Mouse (Mus musculus): ENCODE measurements around the gene Gm3488. TPM values are rescaled to one million over a fixed set of nuclear protein-coding genes. Genes with fewer than 3 reads are reported as not detected.
"Not testable (repeated sequence)": the region's sequence is repeated elsewhere in the genome, so short reads cannot be mapped to it uniquely, and the experiment has no call there.

Gene Gm3488
- 1 to 10 TPM; 3.9 to 4.1 TPM for total RNA-seq (2021)
- long read RNA-seq, partial matches to known transcripts: 0 of 2 reads
- long read RNA-seq, other reads (novel, unspliced or antisense): 2 of 2 reads

DNA sequence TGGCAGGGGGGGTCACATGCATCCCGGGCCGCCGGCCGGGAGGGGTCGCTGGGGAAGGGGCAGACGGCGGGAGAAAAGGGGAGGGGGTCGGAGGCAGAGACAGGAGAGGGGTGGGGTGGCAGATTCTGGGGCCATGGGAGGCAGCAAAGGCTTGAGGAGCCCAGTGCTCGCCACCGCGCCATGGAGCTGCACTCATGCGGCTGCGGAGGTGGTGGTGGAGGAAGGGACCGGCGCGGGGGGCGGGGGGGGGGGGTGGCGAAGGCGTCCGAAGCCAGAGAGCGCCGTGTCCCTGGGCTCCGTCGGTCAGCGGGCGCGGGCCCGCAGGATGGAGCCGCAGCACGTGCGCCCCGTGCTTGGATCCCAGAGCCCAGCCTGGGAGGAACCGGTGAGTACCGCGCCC, at the start of gene Gm3488:
TSS of gene Gm3488 (plus strand) at position 301 of the 400 bp plus-strand sequence.
- not testable (repeated sequence) for DNase-seq (ENCODE audit: low spot score in 2 of 2)

DNA sequence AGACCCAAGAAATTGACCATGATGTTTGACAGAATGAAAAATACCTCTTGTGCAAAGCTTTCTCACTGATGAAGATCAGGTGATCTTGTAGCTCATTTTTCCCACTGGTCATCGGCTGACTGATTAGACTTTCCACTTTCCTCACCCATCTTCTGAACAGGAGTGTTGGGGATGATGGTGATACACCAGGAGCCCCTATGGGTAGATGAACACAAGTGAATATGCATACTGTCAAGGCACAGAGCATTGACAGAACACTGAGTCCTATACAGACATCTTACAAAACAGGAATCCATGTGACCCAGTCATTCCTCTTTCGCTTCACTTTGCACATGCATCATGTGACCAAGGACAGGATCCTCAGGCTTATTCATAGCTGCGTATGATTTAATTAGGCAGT, 46.1 kb upstream of the Gm3488 start, which contains the start of gene Gm3194:
TSS of gene Gm3194 (minus strand) at position 101 of the 400 bp plus-strand sequence.
- DNase-seq (ENCODE audit: low spot score in 2 of 2): not testable (repeated sequence)

GRCm38 (mm10) chr14:5460469-5460868, 41.0 kb upstream of the Gm3488 start:
- DNase-seq (ENCODE audit: low spot score in 2 of 2): not testable (repeated sequence)

DNA sequence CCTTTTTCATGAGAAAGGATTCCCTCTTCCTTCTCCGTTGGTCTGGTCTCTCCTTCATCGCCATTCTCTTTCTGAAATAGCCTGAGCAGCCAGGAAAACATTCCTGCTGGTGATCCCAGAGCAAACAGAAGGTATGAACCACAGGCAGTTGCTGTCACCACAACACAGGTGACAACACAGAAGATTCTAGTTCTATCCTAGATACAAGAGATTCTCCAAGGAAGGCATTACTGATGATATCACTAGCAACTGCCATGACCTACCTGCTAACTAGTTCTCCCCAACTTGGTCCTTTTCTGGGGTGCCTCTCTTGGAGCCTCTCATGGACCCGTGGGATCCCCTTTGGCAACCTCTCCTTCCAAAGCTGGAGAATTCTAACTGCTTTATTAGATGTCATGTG, 23.7 kb upstream of the Gm3488 start, which contains the start of gene Gm8246:
TSS of gene Gm8246 (minus strand) at position 101 of the 400 bp plus-strand sequence.
- not testable (repeated sequence) for DNase-seq (ENCODE audit: low spot score in 2 of 2)

DNA sequence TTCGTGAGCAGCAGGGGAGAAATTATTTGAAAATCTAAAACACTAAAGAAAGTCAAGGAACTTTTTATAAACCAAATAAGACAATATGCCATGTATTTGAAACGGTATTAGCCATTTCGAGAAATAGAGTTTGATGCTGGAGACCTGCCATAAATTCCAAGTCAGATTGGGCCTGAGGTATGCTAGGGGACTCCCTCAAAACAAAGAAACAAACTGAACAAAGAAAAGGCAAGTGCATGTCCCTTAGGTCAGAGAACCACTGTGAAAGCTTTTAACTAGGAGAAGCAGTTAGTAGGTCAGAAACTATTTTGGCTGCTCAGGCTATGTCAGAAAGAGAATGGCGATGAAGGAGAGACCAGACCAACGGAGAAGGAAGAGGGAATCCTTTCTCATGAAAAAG, 17.6 kb upstream of the Gm3488 start, which contains the start of gene Gm3187:
TSS of gene Gm3187 (plus strand) at position 301 of the 400 bp plus-strand sequence.
- peak in 1 of 2 experiments; percentile 0 for DNase-seq (ENCODE audit: low spot score in 2 of 2)

DNA sequence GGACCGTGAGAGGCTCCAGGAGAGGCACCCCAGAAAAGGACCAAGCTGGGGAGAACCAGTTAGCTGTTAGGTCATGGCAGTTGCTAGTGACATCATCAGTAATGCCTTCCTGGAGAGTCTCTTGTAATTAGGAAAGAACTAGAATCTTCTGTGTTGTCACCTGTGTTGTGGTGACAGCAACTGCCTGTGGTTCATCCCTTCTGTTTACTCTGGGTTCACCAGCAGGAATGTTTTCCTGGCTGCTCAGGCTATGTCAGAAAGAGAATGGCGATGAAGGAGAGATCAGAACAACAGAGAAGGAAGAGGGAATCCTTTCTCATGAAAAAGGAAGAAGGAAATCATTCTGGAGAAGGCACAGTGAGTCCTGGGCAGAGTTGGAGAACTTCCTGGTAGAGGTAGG, 36.7 kb downstream of the Gm3488 start, which contains the start of gene Gm3532:
TSS of gene Gm3532 (plus strand) at position 301 of the 400 bp plus-strand sequence.
- not testable (repeated sequence) for DNase-seq (ENCODE audit: low spot score in 2 of 2)

Other genes starting within 250 kb of the Gm3488 start
- not detected for gene Gm3526, start 241.1 kb upstream of the Gm3488 start, total RNA-seq (2021)
- gene Gm3542, start 166.7 kb upstream of the Gm3488 start, total RNA-seq (2021): not detected
- not detected for gene Gm3500, start 112.6 kb upstream of the Gm3488 start, total RNA-seq (2021)
- 1 to 10 TPM; 7.2 to 7.7 TPM for gene Gm3194, start 46.2 kb upstream of the Gm3488 start, total RNA-seq (2021)
- not detected for gene Gm8246, start 23.8 kb upstream of the Gm3488 start, total RNA-seq (2021)
- not detected for gene Gm3187, start 17.5 kb upstream of the Gm3488 start, total RNA-seq (2021)
- gene Gm3532, start 36.8 kb downstream of the Gm3488 start, total RNA-seq (2021): not detected
- 1 to 10 TPM in 1 of 2 experiments, not detected in 1; 1.1 TPM for gene Gm8265, start 131.4 kb downstream of the Gm3488 start, total RNA-seq (2021)
- gene Gm9603, start 185.8 kb downstream of the Gm3488 start, total RNA-seq (2021): not detected
- 1 to 10 TPM; 1.4 to 1.8 TPM for gene Gm3373, start 239.9 kb downstream of the Gm3488 start, total RNA-seq (2021)